Mouse (Mus musculus) brain, adult 2 months (tissue): ENCODE measurements at regions not wholly inside any gene's neighbourhood (a gene's known extent, or its start where the extent isn't known, plus 50 kb on each side); places are given as distances from the start of the nearest gene placed in this dataset.

Source experiments
- DNase-seq: peaks from one replicate; pipeline ENCODE4 v3.0.0; 2011; ENCODE audit warnings: low read depth, low spot score

- DNase-seq: peak; percentile 76
Observed at GRCm38 (mm10) chr1:136781561-136782025, 156.9 kb downstream of the Zfp281 start.

GRCm38 (mm10) chr1:136782261-136782660, 157.6 kb downstream of the Zfp281 start:
- no peak for DNase-seq

- DNase-seq: no peak
Observed at GRCm38 (mm10) chr1:136784178-136784577, 159.5 kb downstream of the Zfp281 start.

- no peak for DNase-seq
Observed at GRCm38 (mm10) chr1:136788979-136789513, 164.3 kb downstream of the Zfp281 start.

- DNase-seq: no peak
Observed at GRCm38 (mm10) chr1:136791641-136792040, 166.9 kb downstream of the Zfp281 start.
